Mouse (Mus musculus) bone marrow macrophage, adult 2 months (primary cell): ENCODE measurements at regions not wholly inside any gene's neighbourhood (a gene's known extent, or its start where the extent isn't known, plus 50 kb on each side); places are given as distances from the start of the nearest gene placed in this dataset.
"Not testable (repeated sequence)": the region's sequence is repeated elsewhere in the genome, so short reads cannot be mapped to it uniquely, and the experiment has no call there.

Source experiments
- H3K27ac ChIP-seq: 2 replicates; pipeline ENCODE4 v1.5.1; 2012; ENCODE audit warnings: low read depth, low read length; ENCODE audit not compliant: insufficient read depth
- H3K4me1 ChIP-seq: 2 replicates; pipeline ENCODE4 v1.6.1; 2012; ENCODE audit warnings: low read length; ENCODE audit not compliant: control insufficient read depth, insufficient read depth
- H3K4me3 ChIP-seq: 2 replicates; pipeline ENCODE4 v1.5.1; 2012; ENCODE audit warnings: mild to moderate bottlenecking, low read length, moderate library complexity; ENCODE audit not compliant: insufficient read depth
- CTCF ChIP-seq: IDR thresholded peaks from 2 replicates; pipeline ENCODE4 v1.5.1; 2012; ENCODE audit warnings: low read depth, mild to moderate bottlenecking, low read length, moderate library complexity
- POLR2A ChIP-seq: IDR thresholded peaks from 2 replicates; pipeline ENCODE4 v1.6.1; 2012; ENCODE audit warnings: mild to moderate bottlenecking, low read depth, low read length, borderline replicate concordance

- Histone ChIP-seq H3K4me1 (no peaks in the 10 kb centered on the region), H3K27ac (no peak overlapping the region), H3K4me3 (no peak overlapping the region)
- no peak for TF ChIP-seq CTCF
- TF ChIP-seq POLR2A = no peak
These were observed 132.7 kb upstream of the Myt1l start for GRCm38 (mm10) chr12:29395401-29395982.

- TF ChIP-seq CTCF (no peak), POLR2A (no peak)
- Histone ChIP-seq H3K4me3 (no peak overlapping the region), H3K27ac (no peak overlapping the region), H3K4me1 (no peaks in the 10 kb centered on the region)
These were observed 123.8 kb upstream of the Myt1l start for GRCm38 (mm10) chr12:29404434-29404833.

- TF ChIP-seq CTCF (no peak), POLR2A (no peak)
- Histone ChIP-seq H3K4me1 (no peaks in the 10 kb centered on the region), H3K4me3 (no peak overlapping the region), H3K27ac (no peak overlapping the region)
These were observed 118.7 kb upstream of the Myt1l start for GRCm38 (mm10) chr12:29409336-29410055.

- TF ChIP-seq POLR2A (no peak), CTCF (no peak)
- Histone ChIP-seq H3K27ac (no peak overlapping the region), H3K4me1 (no peaks in the 10 kb centered on the region), H3K4me3 (no peak overlapping the region)
These were observed 94.2 kb upstream of the Myt1l start for GRCm38 (mm10) chr12:29433936-29434335.

GRCm38 (mm10) chr12:29439343-29440019 lies 88.7 kb upstream of the Myt1l start:
- Histone ChIP-seq H3K4me3 (no peak overlapping the region), H3K27ac (no peak overlapping the region)
- no peak for TF ChIP-seq CTCF
- no peak for TF ChIP-seq POLR2A

GRCm38 (mm10) chr12:29465201-29465600 lies 63.0 kb upstream of the Myt1l start:
- not testable (repeated sequence) for H3K4me1 ChIP-seq, H3K27ac ChIP-seq

More at GRCm38 (mm10) chr12:29439343-29440019, 88.7 kb upstream of the Myt1l start:
- no peaks in the 10 kb centered on the region for H3K4me1 ChIP-seq

More at GRCm38 (mm10) chr12:29465201-29465600, 63.0 kb upstream of the Myt1l start:
- not testable (repeated sequence) for H3K4me3 ChIP-seq
